In genomic region chr10:84988650-84989049, GRCm38 (mm10) we compare ENCODE assay signal across 24 mouse cellular contexts.
DNase-seq lines count a peak whose midpoint lies in the region; ATAC-seq and TF ChIP-seq lines count a peak whose summit lies in the region.
"Had no signal": no experiment of that assay in that cellular context is flagged by ENCODE, and none has a peak within 500 bp of the region (broad histone marks: within the 10 kb centered on the region; RNA-seq: fewer than 3 reads in every experiment).

No protein-coding gene starts in this region.

- no peak for TF ChIP-seq CTCF in kidney, postnatal 0 days (IDR thresholded peaks at IDR 0.05; ENCODE audit: low read depth)

- H3K9ac ChIP-seq in heart, embryonic 11.5 days (ENCODE audit: low read depth, low read length): no peak overlapping the region
- no peak overlapping the region for H3K9ac ChIP-seq in kidney, postnatal 0 days (ENCODE audit: low read depth, low read length)
- H3K9ac ChIP-seq: embryonic facial prominence, embryonic 12.5 days; forebrain, embryonic 13.5 days; forebrain, embryonic 15.5 days had no signal

- H3K36me3 ChIP-seq in heart, embryonic 11.5 days (ENCODE audit: control insufficient read depth, insufficient read depth, low read length): peaks cover 9% of the 10 kb centered on the region
- peaks cover 24% of the 10 kb centered on the region for H3K36me3 ChIP-seq in kidney, postnatal 0 days (ENCODE audit: insufficient read depth, low read length)

- H3K27ac ChIP-seq in heart, embryonic 11.5 days (ENCODE audit: low read depth, low read length): no peak overlapping the region
- H3K27ac ChIP-seq in kidney, postnatal 0 days: no peak overlapping the region
- H3K27ac ChIP-seq: embryonic facial prominence, embryonic 10.5 days; embryonic facial prominence, embryonic 12.5 days; forebrain, embryonic 13.5 days; forebrain, embryonic 15.5 days had no signal

- H3K9me3 ChIP-seq in heart, embryonic 11.5 days (replicated peaks; ENCODE audit: control insufficient read depth, low read length): no peaks in the 10 kb centered on the region
- no peaks in the 10 kb centered on the region for H3K9me3 ChIP-seq in kidney, postnatal 0 days (replicated peaks; ENCODE audit: low read length)
- H3K9me3 ChIP-seq: embryonic facial prominence, embryonic 10.5 days; embryonic facial prominence, embryonic 12.5 days; forebrain, embryonic 13.5 days; forebrain, embryonic 15.5 days; G1E had no signal

- DNase-seq in heart, adult 11 months: peak; percentile 55
- peak; percentile 52 for DNase-seq in kidney, postnatal 0 days (ENCODE audit: low spot score)
- no peak for DNase-seq in kidney, adult 9 months
- DNase-seq in testis, postnatal 10 days (ENCODE audit: low spot score): peak; percentile 13
- DNase-seq in testis, postnatal 14 days (ENCODE audit: low spot score): no peak
- DNase-seq: adrenal gland, adult 8-10 months; adrenal gland, postnatal 14 days; adrenal gland, postnatal 36 days; B cell, adult 2 months; cerebellum, adult 11-12 months; cerebellum, adult 2 months; cerebellum, adult 9-10 months; cerebellum, postnatal 10 days; cerebellum, postnatal 25 days had no signal

- H3K4me1 ChIP-seq in heart, embryonic 11.5 days (ENCODE audit: control insufficient read depth, insufficient read depth, low read length): peaks cover 3% of the 10 kb centered on the region; the same call in 1 of the 2 replicates
- H3K4me1 ChIP-seq in kidney, postnatal 0 days (replicated peaks; ENCODE audit: insufficient read depth, low read length): no peaks in the 10 kb centered on the region
- H3K4me1 ChIP-seq: embryonic facial prominence, embryonic 10.5 days; embryonic facial prominence, embryonic 12.5 days; forebrain, embryonic 13.5 days; forebrain, embryonic 15.5 days had no signal

- no peaks in the 10 kb centered on the region for H3K27me3 ChIP-seq in heart, embryonic 11.5 days (ENCODE audit: control insufficient read depth, insufficient read depth, low read length)
- H3K27me3 ChIP-seq in kidney, postnatal 0 days (ENCODE audit: insufficient read depth, low read length): no peaks in the 10 kb centered on the region
- H3K27me3 ChIP-seq: CH12.LX; forebrain, embryonic 13.5 days; forebrain, embryonic 15.5 days; Patski had no signal

- H3K4me3 ChIP-seq in heart, embryonic 11.5 days (ENCODE audit: low read depth, low read length): no peak overlapping the region
- no peak overlapping the region for H3K4me3 ChIP-seq in kidney, postnatal 0 days (replicated peaks; ENCODE audit: low read depth, low read length)
- H3K4me3 ChIP-seq: embryonic facial prominence, embryonic 10.5 days; embryonic facial prominence, embryonic 12.5 days; forebrain, embryonic 13.5 days; forebrain, embryonic 15.5 days had no signal

- no peak overlapping the region for H3K4me2 ChIP-seq in heart, embryonic 11.5 days
- H3K4me2 ChIP-seq in kidney, postnatal 0 days (ENCODE audit: low read length): no peak overlapping the region
- H3K4me2 ChIP-seq: embryonic facial prominence, embryonic 12.5 days; forebrain, embryonic 13.5 days; forebrain, embryonic 15.5 days had no signal

- 60% methylated on average over 4 of the region's 4 CpGs for WGBS in heart, embryonic 11.5 days (ENCODE audit: insufficient replicate concordance)
- 23% methylated on average over 4 of the region's 4 CpGs for WGBS in kidney, postnatal 0 days

- ATAC-seq in heart, embryonic 11.5 days (replicated peaks; ENCODE audit: insufficient number of reproducible peaks, low FRiP score, low TSS enrichment): no peak
- no peak for ATAC-seq in kidney, postnatal 0 days (replicated peaks; ENCODE audit: low FRiP score, low read depth)
- ATAC-seq: activated CD4-positive, CD25-positive, alpha-beta regulatory T cell, adult 4 months; CD4-positive, CD25-positive, alpha-beta regulatory T cell, adult 4 months; forebrain, embryonic 13.5 days; forebrain, embryonic 15.5 days; Patski had no signal

Comparison
In these comparisons a context has a peak if more than half of its experiments do, and no peak if none do; other contexts are left out.
1. DNase-seq: peak in heart, adult 11 months (single experiment), kidney, postnatal 0 days (single experiment) and testis, postnatal 10 days (single experiment); none in kidney, adult 9 months (single experiment) and testis, postnatal 14 days (single experiment).